Mouse (Mus musculus): ENCODE results near the gene Taf5l. TPM values are rescaled to one million over a fixed set of nuclear protein-coding genes. Genes with fewer than 3 reads are reported as not detected.

Taf5l gene
- total and polyA plus RNA-seq, 2 experiments from 2014 or later: 21.7 to 42.0 TPM

DNA sequence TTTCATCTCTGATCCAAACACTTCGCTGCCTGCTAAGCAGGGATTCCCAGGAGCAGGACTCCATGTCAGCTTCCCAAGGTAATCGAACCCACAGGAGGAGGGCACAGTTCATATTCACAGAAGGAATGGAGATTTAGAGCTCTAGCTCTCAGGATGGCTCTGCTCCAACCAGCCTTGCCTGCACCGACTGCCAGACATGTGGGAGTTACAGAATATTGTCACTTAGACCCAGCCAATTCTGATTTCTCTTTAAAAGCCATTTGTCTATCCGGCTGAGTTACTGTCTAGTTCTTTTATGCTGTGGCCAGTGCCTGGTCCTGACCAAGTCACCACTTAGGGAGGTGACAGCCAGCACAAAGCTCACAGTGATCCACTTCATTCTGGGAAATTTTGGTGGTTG is 39.5 kb downstream of the Taf5l start:
- H3K4me2 ChIP-seq (ENCODE audit: low read depth, low read length): peak overlapping the region; percentile 94
- H3K4me3 ChIP-seq (ENCODE audit: low read length): peak overlapping the region; percentile 78
- no peaks in the 10 kb centered on the region for H3K36me3 ChIP-seq (ENCODE audit: insufficient read depth, low read length)
- 26% methylated on average over 4 of the region's 4 CpGs for WGBS
- TF ChIP-seq CTCF (IDR thresholded peaks at IDR 0.05; ENCODE audit: low read depth): no peak
- no peak overlapping the region; the same call in 1 of the 2 replicates for H3K9ac ChIP-seq (replicated peaks; ENCODE audit: low read length)
- no peaks in the 10 kb centered on the region for H3K27me3 ChIP-seq (ENCODE audit: insufficient read depth, low read length)
- peaks cover 7% of the 10 kb centered on the region for H3K4me1 ChIP-seq (ENCODE audit: insufficient read depth, low read length)
- ATAC-seq: no peak
- no peaks in the 10 kb centered on the region for H3K9me3 ChIP-seq (ENCODE audit: low read length)
- no peak for DNase-seq (ENCODE audit: low spot score)
- H3K27ac ChIP-seq: no peak overlapping the region

DNA sequence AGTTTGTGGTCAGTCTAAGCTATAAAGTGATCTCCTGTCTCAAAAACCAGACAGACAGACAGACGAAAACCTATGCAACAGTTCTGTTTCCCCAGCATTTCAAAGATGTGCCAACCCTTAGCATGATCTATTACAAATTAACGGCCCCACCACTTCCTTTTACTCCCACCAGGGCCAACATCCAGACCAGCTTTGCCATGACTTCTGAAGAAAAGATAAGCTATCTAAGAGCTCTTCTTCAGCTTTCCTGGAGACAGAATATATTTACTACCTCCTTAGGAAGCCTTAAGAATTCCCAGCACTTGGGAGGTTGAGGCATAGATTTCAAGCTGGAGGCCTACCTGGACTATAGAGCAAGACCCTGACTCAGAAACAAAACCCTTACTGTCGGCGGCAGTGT is 41.0 kb downstream of the Taf5l start:
- H3K4me3 ChIP-seq (ENCODE audit: low read length): no peak overlapping the region
- H3K9ac ChIP-seq (replicated peaks; ENCODE audit: low read length): 0 out of 2 replicates have a peak overlapping the region, but pooled peaks have one; percentile 17
- H3K36me3 ChIP-seq (ENCODE audit: insufficient read depth, low read length): no peaks in the 10 kb centered on the region
- peaks cover 7% of the 10 kb centered on the region for H3K4me1 ChIP-seq (ENCODE audit: insufficient read depth, low read length)
- WGBS: 69% methylated on average over 4 of the region's 4 CpGs
- no peaks in the 10 kb centered on the region for H3K9me3 ChIP-seq (ENCODE audit: low read length)
- DNase-seq (ENCODE audit: low spot score): no peak
- H3K4me2 ChIP-seq (ENCODE audit: low read depth, low read length): 0 out of 2 replicates have a peak overlapping the region, but pooled peaks have one; percentile 94
- no peak for TF ChIP-seq CTCF (IDR thresholded peaks at IDR 0.05; ENCODE audit: low read depth)
- ATAC-seq: no peak
- no peak overlapping the region for H3K27ac ChIP-seq
- H3K27me3 ChIP-seq (ENCODE audit: insufficient read depth, low read length): no peaks in the 10 kb centered on the region

DNA sequence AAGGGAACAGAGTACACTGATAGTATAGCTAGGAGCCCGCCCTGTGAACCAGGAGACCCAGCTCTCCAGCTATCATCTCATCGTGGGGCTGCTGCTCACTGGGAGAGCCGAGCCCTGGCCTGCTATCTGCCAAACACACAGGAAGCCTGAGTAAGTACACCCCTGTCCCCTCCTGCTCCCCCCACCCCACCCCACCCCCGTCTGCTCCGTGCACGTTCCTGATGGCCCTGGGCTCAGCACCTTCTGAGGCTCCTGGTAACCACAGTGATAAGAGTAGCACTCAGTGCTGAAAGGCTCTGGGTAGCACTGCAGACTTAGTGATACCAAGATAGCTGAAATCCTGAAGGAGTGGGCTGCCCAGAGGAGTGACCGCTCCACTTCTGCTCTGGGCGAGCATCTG is 42.3 kb downstream of the Taf5l start:
- H3K4me2 ChIP-seq (ENCODE audit: low read depth, low read length): no peak overlapping the region
- no peaks in the 10 kb centered on the region for H3K36me3 ChIP-seq (ENCODE audit: insufficient read depth, low read length)
- WGBS: 81% methylated on average over 8 of the region's 8 CpGs
- H3K27me3 ChIP-seq (ENCODE audit: insufficient read depth, low read length): no peaks in the 10 kb centered on the region
- DNase-seq (ENCODE audit: low spot score) (no peak), ATAC-seq (no peak)
- no peak for TF ChIP-seq CTCF (IDR thresholded peaks at IDR 0.05; ENCODE audit: low read depth)
- H3K27ac ChIP-seq: no peak overlapping the region
- no peak overlapping the region for H3K4me3 ChIP-seq (ENCODE audit: low read length)
- no peak overlapping the region for H3K9ac ChIP-seq (replicated peaks; ENCODE audit: low read length)
- peaks cover 7% of the 10 kb centered on the region for H3K4me1 ChIP-seq (ENCODE audit: insufficient read depth, low read length)
- no peaks in the 10 kb centered on the region for H3K9me3 ChIP-seq (ENCODE audit: low read length)

GRCm38 (mm10) chr8:123978166-123978838 is 42.9 kb downstream of the Taf5l start:
- no peak for TF ChIP-seq CTCF (IDR thresholded peaks at IDR 0.05; ENCODE audit: low read depth)
- no peak overlapping the region for H3K4me2 ChIP-seq (ENCODE audit: low read depth, low read length)
- peaks cover 7% of the 10 kb centered on the region for H3K4me1 ChIP-seq (ENCODE audit: insufficient read depth, low read length)
- no peaks in the 10 kb centered on the region for H3K9me3 ChIP-seq (ENCODE audit: low read length)
- no peak overlapping the region for H3K4me3 ChIP-seq (ENCODE audit: low read length)
- H3K9ac ChIP-seq (replicated peaks; ENCODE audit: low read length): 0 out of 2 replicates have a peak overlapping the region, but pooled peaks have one; percentile 13
- no peak overlapping the region for H3K27ac ChIP-seq
- no peaks in the 10 kb centered on the region for H3K27me3 ChIP-seq (ENCODE audit: insufficient read depth, low read length)
- no peaks in the 10 kb centered on the region for H3K36me3 ChIP-seq (ENCODE audit: insufficient read depth, low read length)
- DNase-seq (ENCODE audit: low spot score): peak; percentile 21
- 66% methylated on average over 14 of the region's 14 CpGs for WGBS
- ATAC-seq: no peak

DNA sequence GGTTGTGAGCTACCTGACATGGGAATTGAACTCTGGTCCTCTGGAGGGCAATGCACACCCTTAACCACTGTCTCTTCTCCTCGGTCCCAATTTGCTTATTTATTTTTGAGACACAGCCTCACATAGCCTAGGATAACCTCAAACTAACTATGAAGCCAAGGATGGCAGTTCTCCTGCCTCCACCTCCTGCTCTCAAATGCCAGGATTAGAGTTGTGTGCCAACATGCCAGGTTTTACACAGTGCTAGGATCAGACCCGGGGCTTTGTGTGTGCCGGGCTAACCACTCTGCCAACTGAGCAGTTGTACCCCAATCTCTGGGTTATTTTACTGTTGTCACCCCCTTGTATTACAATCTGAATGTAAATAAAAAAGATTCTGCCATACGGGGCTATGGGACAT is 43.7 kb downstream of the Taf5l start:
- no peak overlapping the region for H3K4me2 ChIP-seq (ENCODE audit: low read depth, low read length)
- peaks cover 7% of the 10 kb centered on the region for H3K4me1 ChIP-seq (ENCODE audit: insufficient read depth, low read length)
- H3K4me3 ChIP-seq (ENCODE audit: low read length): no peak overlapping the region
- DNase-seq (ENCODE audit: low spot score): no peak
- TF ChIP-seq CTCF (IDR thresholded peaks at IDR 0.05; ENCODE audit: low read depth): no peak
- no peak for ATAC-seq
- 76% methylated on average over 4 of the region's 4 CpGs for WGBS
- no peaks in the 10 kb centered on the region for H3K27me3 ChIP-seq (ENCODE audit: insufficient read depth, low read length)
- 0 out of 2 replicates have a peak overlapping the region, but pooled peaks have one; percentile 13 for H3K9ac ChIP-seq (replicated peaks; ENCODE audit: low read length)
- no peaks in the 10 kb centered on the region for H3K36me3 ChIP-seq (ENCODE audit: insufficient read depth, low read length)
- no peak overlapping the region for H3K27ac ChIP-seq
- H3K9me3 ChIP-seq (ENCODE audit: low read length): no peaks in the 10 kb centered on the region

DNA sequence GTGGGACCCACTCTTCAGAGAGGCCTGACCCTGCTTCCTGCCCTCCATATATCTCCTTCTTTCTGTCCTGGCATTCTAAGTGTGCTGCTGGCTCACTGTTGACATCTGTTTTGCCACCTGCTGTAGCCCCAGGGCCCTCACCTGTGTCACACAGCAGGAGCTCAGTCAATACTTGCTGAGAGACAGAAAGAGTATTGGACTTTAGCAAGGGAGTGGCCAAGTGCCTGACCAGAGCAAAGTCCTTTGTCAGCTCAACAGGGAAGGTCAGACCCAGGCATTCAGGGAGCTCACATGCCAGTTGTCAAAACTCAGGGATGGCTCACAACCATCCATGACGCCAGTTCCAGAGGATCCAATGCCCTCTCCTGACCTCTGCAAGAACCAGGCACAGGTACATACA is 47.7 kb downstream of the Taf5l start:
- Histone ChIP-seq H3K4me3 (ENCODE audit: low read length) (no peak overlapping the region), H3K9me3 (ENCODE audit: low read length) (no peaks in the 10 kb centered on the region), H3K4me1 (ENCODE audit: insufficient read depth, low read length) (no peaks in the 10 kb centered on the region), H3K27ac (no peak overlapping the region), H3K9ac (replicated peaks; ENCODE audit: low read length) (no peak overlapping the region), H3K27me3 (ENCODE audit: insufficient read depth, low read length) (no peaks in the 10 kb centered on the region), H3K36me3 (ENCODE audit: insufficient read depth, low read length) (0 out of 2 replicates have a peak, but pooled peaks cover 6% of the 10 kb centered on the region), H3K4me2 (ENCODE audit: low read depth, low read length) (no peak overlapping the region)
- DNase-seq (ENCODE audit: low spot score) (no peak), ATAC-seq (no peak)
- no peak for TF ChIP-seq CTCF (IDR thresholded peaks at IDR 0.05; ENCODE audit: low read depth)
- 77% methylated on average over 1 of the region's 1 CpGs for WGBS

- Histone ChIP-seq H3K27me3 (ENCODE audit: insufficient read depth, low read length) (no peaks in the 10 kb centered on the region), H3K9ac (replicated peaks; ENCODE audit: low read length) (no peak overlapping the region), H3K36me3 (ENCODE audit: insufficient read depth, low read length) (peaks cover 32% of the 10 kb centered on the region), H3K4me2 (ENCODE audit: low read depth, low read length) (no peak overlapping the region), H3K4me3 (ENCODE audit: low read length) (no peak overlapping the region), H3K9me3 (ENCODE audit: low read length) (no peaks in the 10 kb centered on the region), H3K27ac (no peak overlapping the region), H3K4me1 (ENCODE audit: insufficient read depth, low read length) (no peaks in the 10 kb centered on the region)
- peak; percentile 42; the same call in 1 of the 2 replicates for TF ChIP-seq CTCF (IDR thresholded peaks at IDR 0.05; ENCODE audit: low read depth)
- ATAC-seq (no peak), DNase-seq (ENCODE audit: low spot score) (peak; percentile 69)
- WGBS: 66% methylated on average over 2 of the region's 2 CpGs
These were observed 54.3 kb downstream of the Taf5l start for GRCm38 (mm10) chr8:123966896-123967295.

Data from hindbrain, postnatal 0 days (tissue).